Mouse (Mus musculus): Measurements from ENCODE around the gene Gm16485.

Gene Gm16485

DNA sequence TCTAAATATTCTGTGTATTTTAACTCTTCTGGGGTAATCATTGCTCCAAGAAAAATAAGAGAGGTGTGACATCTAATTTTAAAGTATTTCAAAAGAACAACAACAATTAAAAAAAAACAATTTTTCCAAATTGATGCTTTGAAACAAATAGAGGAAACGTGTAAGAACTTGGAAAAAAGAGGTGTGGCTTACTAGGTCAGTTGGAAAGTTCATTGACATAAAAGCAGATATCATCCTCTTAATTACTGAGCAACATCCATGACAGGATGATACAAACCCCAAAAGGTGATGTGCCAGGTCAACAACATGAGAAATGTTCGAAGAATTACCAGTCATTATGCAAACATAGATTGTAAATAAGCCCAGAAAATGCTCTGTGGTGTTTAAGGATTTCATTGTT, at the start of gene Gm16485:
Gene Gm16485 (plus strand): TSS at position 301 of the 400 bp plus-strand sequence.
- DNase-seq, result no peak

DNA sequence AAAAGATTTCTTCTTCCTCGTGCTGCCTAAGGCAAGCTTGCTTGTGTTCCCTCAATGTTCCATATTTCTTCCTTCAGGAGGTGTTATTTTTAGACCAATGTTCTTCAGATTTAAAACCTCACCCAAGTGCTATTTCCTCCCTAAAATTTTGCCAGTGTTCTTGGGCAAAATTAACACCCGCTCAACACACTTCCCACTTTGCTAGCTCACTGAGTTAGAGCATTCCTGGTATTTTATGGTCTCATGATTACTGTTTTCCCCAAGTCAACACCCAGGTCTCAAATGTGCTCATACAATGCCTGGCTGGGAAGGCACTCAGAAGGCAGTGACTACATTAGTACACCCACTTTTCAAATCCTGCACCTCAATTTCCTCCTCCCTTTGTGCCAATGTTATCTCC, 44.0 kb upstream of the Gm16485 start:
- DNase-seq, result no peak

DNA sequence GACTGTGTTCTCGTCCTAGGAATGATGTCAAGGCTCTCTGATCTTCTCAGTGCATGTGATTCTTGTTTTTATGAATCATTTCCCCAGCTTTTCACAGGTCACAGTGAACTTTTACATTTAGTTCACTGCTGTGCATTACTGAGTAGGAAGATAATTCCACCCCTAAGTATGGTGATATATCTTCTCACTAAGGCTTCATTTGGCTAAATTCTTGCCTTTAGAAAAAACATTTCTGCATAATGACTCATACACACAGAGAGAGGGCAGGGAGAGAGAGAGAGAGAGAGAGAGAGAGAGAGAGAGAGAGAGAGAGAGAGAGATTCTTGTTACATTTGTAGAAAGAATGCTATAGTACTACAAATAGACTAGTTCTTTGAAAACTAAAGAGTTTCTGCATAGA, 33.8 kb upstream of the Gm16485 start:
- DNase-seq, result no peak

- DNase-seq, result no peak
Measured at GRCm38 (mm10) chr9:8953306-8953705, 18.3 kb upstream of the Gm16485 start.

- peak; percentile 62 for DNase-seq
Measured at GRCm38 (mm10) chr9:8964512-8965133, 7.0 kb upstream of the Gm16485 start.

DNA sequence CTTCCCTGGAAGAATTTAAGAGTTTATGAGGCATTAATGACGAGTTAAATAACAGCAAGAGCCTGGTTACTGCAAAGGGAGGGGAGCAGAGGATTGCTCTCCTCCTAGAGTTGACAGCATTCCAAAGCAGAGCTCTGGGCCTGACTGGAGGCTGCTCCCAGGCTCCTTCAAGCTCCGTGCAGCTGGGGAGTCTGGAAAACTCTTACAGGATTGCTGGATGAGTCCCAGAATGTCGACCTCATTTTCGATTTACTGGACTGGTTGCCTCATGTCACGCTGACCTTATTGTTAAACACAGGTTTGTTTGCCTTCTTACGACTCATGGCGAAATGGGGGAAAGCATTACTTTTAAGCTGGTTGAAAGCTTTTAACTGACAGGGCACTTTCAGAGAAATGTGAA, 1.4 kb upstream of the Gm16485 start:
- DNase-seq, result peak; percentile 33

- no peak for DNase-seq
Measured at GRCm38 (mm10) chr9:8977775-8978174, 6.2 kb downstream of the Gm16485 start.

DNA sequence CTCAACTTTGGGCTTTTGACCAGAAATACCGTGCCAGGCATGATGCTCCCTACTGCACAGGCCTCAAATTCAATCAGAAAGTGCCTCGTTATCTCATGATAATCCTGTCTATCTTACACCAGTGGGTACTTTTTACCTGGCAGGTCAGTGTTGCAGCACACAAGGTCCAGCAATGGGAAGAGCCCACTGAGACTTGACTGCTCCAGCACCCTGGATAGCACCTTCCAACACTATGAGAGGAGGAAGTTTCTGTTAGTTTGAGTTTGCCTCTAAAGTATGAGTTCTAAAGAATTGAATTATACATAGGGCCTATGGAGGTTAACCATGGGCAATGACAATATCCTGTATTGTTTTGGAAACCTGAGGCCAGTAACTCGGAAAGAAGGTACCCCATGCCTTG, 10.7 kb downstream of the Gm16485 start:
- no peak for DNase-seq

- no peak for DNase-seq
Measured at GRCm38 (mm10) chr9:8996494-8996893, 24.9 kb downstream of the Gm16485 start.

GRCm38 (mm10) chr9:9001170-9001569, 29.6 kb downstream of the Gm16485 start:
- DNase-seq, result no peak

- DNase-seq, result no peak
Measured at GRCm38 (mm10) chr9:9015108-9015507, 43.5 kb downstream of the Gm16485 start.
